Mouse (Mus musculus) ES-Bruce4 (cell line): Measurements from ENCODE around the gene Tex33. TPM values are rescaled to one million over a fixed set of nuclear protein-coding genes. Genes with fewer than 3 reads are reported as not detected.

Source experiments
- H3K27ac ChIP-seq: 2 replicates; pipeline ENCODE4 v1.5.1; 2012; ENCODE audit warnings: low read length, inconsistent platforms; ENCODE audit not compliant: insufficient read depth
- H3K27me3 ChIP-seq: 2 replicates; pipeline ENCODE4 v1.6.1; 2012; ENCODE audit warnings: mild to moderate bottlenecking, low read length, inconsistent platforms; ENCODE audit not compliant: control insufficient read depth, poor library complexity, insufficient read depth, severe bottlenecking
- H3K36me3 ChIP-seq: 2 replicates; pipeline ENCODE4 v1.6.1; 2012; ENCODE audit warnings: inconsistent platforms, mild to moderate bottlenecking, low read length, moderate library complexity; ENCODE audit not compliant: control insufficient read depth, poor library complexity, insufficient read depth, severe bottlenecking
- H3K4me1 ChIP-seq: one replicate; pipeline ENCODE4 v1.8.1; 2011; ENCODE audit warnings: low read length; ENCODE audit not compliant: control insufficient read depth, insufficient read depth
- H3K4me3 ChIP-seq: 2 replicates; pipeline ENCODE4 v1.5.1; 2011; ENCODE audit warnings: low read depth, mild to moderate bottlenecking, low read length
- H3K9ac ChIP-seq: 2 replicates; pipeline ENCODE4 v1.6.1; 2012; ENCODE audit warnings: low read depth, mild to moderate bottlenecking, inconsistent platforms; ENCODE audit not compliant: poor library complexity, severe bottlenecking
- H3K9me3 ChIP-seq: replicated peaks from 2 replicates; pipeline ENCODE4 v1.6.1; 2012; ENCODE audit warnings: mild to moderate bottlenecking, low read length, inconsistent platforms; ENCODE audit not compliant: control insufficient read depth, poor library complexity, insufficient read depth, severe bottlenecking
- CTCF ChIP-seq: IDR thresholded peaks from one replicate; pipeline ENCODE4 v1.8.1; 2011; ENCODE audit warnings: low read depth, low read length
- EP300 ChIP-seq: IDR thresholded peaks from 2 replicates; pipeline ENCODE4 v1.6.1; 2011; ENCODE audit warnings: low read depth, low read length; ENCODE audit not compliant: insufficient read depth
- POLR2A ChIP-seq: IDR thresholded peaks from one replicate; pipeline ENCODE4 v1.8.1; 2011; ENCODE audit warnings: low read length; ENCODE audit not compliant: insufficient read depth
- polyA plus RNA-seq: library from polyadenylated mRNA; stranded (reverse); fragments of >200 nt; gene quantifications from 2 replicates; pipeline ENCODE4 v1.2.4, GENCODE M21; 2011; ENCODE audit warnings: low read depth; ENCODE audit not compliant: missing spikeins, insufficient read depth, insufficient read length

Tex33 gene
- polyA plus RNA-seq, 1 experiment, result not detected

- H3K36me3 ChIP-seq, result no peaks in the 10 kb centered on the region
- no peaks in the 10 kb centered on the region for H3K4me1 ChIP-seq
- no peaks in the 10 kb centered on the region for H3K9me3 ChIP-seq
- H3K4me3 ChIP-seq, result no peak overlapping the region
- H3K9ac ChIP-seq, result no peak overlapping the region
- H3K27ac ChIP-seq, result no peak overlapping the region
- no peak for TF ChIP-seq CTCF
- no peak for TF ChIP-seq EP300
- no peak for TF ChIP-seq POLR2A
- H3K27me3 ChIP-seq, result no peaks in the 10 kb centered on the region
Observed at GRCm38 (mm10) chr15:78328520-78329097, 67.1 kb downstream of the Tex33 start.

Other genes with a start within 250 kb of the Tex33 start
- gene Ift27, start 221.8 kb downstream of the Tex33 start, polyA plus RNA-seq, result 19.4 and 19.8 TPM in 2 replicates
- gene Pvalb, start 189.5 kb downstream of the Tex33 start, polyA plus RNA-seq, result not detected in 2 replicates
- not detected in 2 replicates for gene Ncf4, start 151.1 kb downstream of the Tex33 start, polyA plus RNA-seq
- not detected in 2 replicates for gene Csf2rb2, start 90.2 kb downstream of the Tex33 start, polyA plus RNA-seq
- gene Csf2rb, start 70.2 kb downstream of the Tex33 start, polyA plus RNA-seq, result 0.58 and 1.1 TPM in 2 replicates
- gene Tst, start 10.0 kb upstream of the Tex33 start, polyA plus RNA-seq, result 9.8 and 10.5 TPM in 2 replicates
- gene Mpst, start 10.5 kb upstream of the Tex33 start, polyA plus RNA-seq, result 15.4 and 18.4 TPM in 2 replicates
- gene Kctd17, start 32.7 kb upstream of the Tex33 start, polyA plus RNA-seq, result 31.4 and 35.9 TPM in 2 replicates
- gene Tmprss6, start 72.7 kb upstream of the Tex33 start, polyA plus RNA-seq, result 0.70 TPM in 1 of 2 replicates, not detected in the other
- gene Il2rb, start 99.4 kb upstream of the Tex33 start, polyA plus RNA-seq, result 0.37 and 0.42 TPM in 2 replicates
- gene C1qtnf6, start 135.5 kb upstream of the Tex33 start, polyA plus RNA-seq, result 5.1 and 7.4 TPM in 2 replicates
- gene Sstr3, start 148.8 kb upstream of the Tex33 start, polyA plus RNA-seq, result not detected in 2 replicates
- not detected in 2 replicates for gene Rac2, start 176.9 kb upstream of the Tex33 start, polyA plus RNA-seq
- gene Cyth4, start 201.1 kb upstream of the Tex33 start, polyA plus RNA-seq, result 0.40 and 0.41 TPM in 2 replicates